Mouse (Mus musculus) megakaryocyte-erythroid progenitor cell, adult 5-6 weeks (primary cell): Measurements from ENCODE around the gene Slirp. TPM values are rescaled to one million over a fixed set of nuclear protein-coding genes. Genes with fewer than 3 reads are reported as not detected.

Experiments used
- ATAC-seq: replicated peaks from 2 replicates; pipeline ENCODE4 v1.8.0; 2016; ENCODE audit warnings: mild to moderate bottlenecking, inconsistent platforms; ENCODE audit not compliant: severe bottlenecking, poor library complexity, low FRiP score, low TSS enrichment
- total RNA-seq, 2 experiments: library from RNA; stranded (forward) in 1 of 2; stranded (reverse) in 1 of 2; fragments of 200-1000, 215-1000 nt in 1 of 2; fragments of >200 nt in 1 of 2; fragmentation: Nextera tagmentation in 1 of 2; gene quantifications; 2 replicates each; pipeline ENCODE4 v1.2.3; 2014 to 2017

Gene Slirp
- 183 and 219 TPM in 2 replicates for total RNA-seq (2014; fragmentation: Nextera tagmentation)
- 65.7 and 122 TPM in 2 replicates for total RNA-seq (2017)

DNA sequence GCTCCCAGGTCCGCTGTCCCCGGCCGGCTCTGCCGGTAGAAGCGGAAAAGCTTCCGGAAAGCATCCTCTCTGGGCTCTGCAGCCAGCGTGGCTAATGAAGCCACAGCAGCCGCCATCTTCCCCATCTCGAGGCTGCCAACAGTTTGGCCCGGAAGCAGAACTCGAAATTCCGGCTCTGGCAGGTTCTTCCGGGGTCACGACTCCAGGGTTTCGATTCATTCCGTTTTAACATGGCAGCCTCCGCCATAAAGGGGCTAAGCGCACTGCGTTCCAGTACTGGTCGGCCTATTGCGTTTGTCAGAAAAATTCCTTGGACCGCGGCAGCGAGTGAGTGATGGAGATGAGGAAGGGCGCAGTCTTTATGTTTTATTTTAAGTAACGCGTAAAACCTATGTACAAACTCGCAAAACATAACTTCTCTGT is at the start of gene Slirp, which contains the start of gene Alkbh1:
Slirp (plus strand) TSS at position 197 of the 423 bp plus-strand sequence.
Alkbh1 (minus strand) TSS at position 318 of the 423 bp plus-strand sequence.
- peak; percentile 88 for ATAC-seq

DNA sequence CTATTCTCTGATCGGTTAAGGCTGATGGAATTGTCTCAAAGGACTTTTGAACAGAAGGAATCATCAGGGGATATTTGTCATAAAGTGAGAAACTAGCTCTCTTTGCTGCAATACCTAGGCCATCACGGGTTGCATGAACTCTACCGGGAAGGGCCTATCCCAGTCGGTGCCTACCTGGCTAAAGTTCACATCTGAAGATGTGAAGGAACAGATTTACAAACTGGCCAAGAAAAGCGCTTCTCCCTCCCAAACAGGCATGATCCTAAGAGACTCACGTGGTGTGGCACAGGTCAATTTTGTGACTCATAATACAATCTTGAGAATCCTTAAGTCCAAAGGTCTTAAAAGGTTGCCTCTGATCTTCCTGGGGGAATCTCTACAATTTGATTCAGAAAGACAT is 49.4 kb upstream of the Slirp start:
- no peak for ATAC-seq

DNA sequence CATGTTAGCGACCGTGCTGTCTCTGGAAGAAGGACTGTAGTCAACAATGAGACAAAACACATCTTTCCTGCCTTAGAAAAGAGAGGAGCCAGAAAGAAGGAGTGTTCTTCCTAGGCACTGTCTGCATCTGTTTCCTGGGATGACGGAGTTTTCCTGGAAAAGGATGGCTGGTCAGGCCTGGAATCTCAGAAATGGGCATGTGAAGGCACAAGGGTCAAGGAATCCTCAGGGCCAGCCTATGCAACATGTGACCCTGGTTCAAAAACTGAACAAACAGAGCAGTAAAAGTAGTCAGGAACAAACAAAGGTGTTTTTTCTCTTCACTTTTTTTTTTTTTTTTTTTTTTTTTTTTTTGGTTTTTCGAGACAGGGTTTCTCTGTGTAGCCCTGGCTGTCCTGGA is 46.6 kb upstream of the Slirp start:
- ATAC-seq: no peak

DNA sequence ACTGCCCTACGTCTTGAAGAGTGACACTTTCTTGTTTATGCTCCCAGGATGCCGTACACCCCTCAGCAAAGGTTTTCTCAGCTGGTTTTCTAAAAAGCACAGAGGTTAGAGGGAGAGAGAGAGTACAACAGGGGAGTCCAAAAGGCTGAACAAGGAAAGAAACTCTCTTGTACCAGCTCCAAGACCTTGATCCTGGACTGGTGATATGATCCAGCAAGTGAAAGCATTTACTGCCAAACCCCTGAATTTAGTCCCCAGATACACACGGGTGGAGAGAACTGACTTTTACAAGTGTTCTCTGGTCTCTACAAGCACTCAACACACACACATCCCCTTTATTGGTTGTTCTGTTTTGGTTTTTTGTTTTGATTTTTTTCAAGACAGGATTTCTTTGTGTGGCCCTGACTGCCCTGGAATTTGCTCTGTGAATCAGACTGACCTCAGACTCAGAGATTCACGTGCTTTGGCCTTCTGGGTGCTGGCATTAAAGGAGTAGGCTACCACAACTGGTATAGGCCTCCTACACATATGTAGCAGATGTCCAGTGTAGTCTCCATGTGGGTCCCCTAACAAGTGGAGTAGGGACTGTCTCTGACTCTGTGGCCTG is 45.8 kb upstream of the Slirp start:
- no peak for ATAC-seq

- no peak for ATAC-seq
These were observed 44.4 kb upstream of the Slirp start for GRCm38 (mm10) chr12:87399119-87399819.

- ATAC-seq: no peak
These were observed 41.8 kb upstream of the Slirp start for GRCm38 (mm10) chr12:87401883-87402282.

DNA sequence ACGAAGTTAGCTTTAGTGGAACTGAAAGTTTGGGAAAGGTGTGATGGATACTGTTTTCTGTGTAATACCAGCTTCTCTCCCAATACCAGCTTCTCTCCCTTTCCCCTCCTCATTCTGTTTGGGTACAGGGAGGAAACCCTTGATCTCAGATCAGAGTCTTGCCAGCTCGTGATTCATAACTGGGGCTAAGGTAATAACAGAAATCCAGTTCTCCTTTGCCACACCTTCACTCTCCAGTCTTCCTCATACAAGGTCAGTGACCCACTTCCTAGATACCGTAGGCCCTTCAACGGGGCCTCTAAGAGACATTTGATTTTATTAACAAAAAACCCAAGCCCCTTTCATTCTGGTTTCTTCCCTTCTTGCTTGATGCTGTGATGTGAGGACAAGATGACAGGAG is 38.5 kb upstream of the Slirp start:
- no peak for ATAC-seq

DNA sequence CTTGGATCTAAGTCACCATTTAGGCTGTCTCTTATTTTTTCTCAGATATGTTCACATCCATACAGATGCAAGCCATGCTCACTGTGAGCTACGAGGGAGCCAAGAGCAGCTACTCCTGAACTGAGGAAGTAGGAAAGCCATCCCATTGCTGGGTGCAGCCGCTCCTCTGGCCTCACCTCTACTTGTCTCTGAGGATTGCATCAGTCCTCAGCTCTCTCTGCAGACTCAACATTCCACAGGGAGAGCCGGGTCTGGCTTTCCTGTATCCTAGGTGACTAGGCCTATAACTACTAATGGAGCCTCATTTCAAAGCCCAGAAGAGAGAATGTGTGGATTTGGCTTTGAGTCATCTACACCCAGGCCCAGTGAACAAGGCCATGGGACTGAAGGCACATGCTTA is 38.0 kb upstream of the Slirp start:
- ATAC-seq: no peak

DNA sequence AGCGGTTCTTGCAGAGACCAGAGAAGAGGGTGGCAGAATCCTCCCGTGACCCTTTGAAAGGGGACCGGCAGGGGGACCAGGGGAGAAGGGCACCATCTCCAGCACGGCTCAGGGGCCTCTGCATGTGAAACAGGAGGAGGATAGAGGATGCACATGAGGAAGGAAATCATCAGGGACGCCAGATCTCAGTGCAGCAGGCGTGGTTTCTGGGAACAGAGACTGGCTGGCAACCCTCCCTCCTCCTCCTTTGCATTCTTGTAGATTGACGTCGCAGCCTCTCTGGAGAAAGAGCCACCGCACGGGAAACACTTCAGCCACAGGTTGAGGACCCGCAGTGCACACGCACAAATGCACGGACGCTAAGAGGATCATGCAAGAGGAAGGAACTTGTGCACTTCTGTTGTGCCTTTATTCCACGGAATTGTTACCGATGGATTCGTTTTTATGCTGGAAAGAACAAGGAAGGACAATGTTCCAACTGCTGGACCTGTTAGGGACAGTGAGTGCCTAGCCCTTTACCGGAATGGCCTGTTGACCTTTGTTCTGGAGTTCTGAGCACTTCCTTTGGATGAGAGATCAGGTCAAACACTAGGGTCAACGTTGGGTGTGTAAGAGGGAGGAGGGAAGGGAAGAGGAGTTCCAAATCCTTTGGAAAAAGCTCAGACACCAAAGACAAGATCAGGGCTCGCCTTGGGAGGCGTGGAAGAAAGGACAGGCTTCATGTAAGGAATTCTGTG is 35.7 kb upstream of the Slirp start:
- ATAC-seq: peak; percentile 49

- ATAC-seq: no peak
These were observed 34.6 kb upstream of the Slirp start for GRCm38 (mm10) chr12:87409123-87409522.

- ATAC-seq: no peak; the same call in 1 of the 2 replicates
These were observed 32.7 kb upstream of the Slirp start for GRCm38 (mm10) chr12:87410999-87411398.

DNA sequence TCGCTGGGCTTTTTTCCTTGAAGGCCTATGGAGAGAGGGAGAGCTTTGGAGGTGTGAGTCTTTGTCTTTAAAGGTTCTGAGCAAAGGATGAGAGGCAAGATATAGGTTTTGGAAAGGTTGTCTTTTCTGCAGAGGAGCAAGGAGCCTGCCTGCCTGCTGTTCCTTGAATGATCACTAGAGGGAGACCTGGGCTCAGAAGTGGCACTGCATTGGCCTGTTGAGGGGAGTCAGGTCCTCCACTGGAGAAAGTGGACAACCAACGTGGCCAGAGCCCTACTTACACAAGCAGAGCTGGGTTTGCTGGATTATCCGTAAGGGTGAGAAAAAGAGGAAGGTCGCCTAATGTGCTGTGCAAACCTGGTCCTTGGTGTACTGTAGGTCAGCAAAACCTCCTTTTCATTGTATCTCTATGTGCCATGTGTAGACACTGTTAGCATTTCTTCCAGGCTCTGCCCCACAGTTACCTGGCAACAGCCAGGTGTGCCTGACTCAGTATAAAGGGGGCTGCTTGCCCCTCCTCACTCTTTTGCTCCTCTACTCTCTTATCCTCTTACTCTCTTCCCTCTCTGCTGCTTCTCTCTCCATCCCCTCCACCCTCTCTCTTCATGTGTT is 30.4 kb upstream of the Slirp start:
- peak; percentile 87 for ATAC-seq

DNA sequence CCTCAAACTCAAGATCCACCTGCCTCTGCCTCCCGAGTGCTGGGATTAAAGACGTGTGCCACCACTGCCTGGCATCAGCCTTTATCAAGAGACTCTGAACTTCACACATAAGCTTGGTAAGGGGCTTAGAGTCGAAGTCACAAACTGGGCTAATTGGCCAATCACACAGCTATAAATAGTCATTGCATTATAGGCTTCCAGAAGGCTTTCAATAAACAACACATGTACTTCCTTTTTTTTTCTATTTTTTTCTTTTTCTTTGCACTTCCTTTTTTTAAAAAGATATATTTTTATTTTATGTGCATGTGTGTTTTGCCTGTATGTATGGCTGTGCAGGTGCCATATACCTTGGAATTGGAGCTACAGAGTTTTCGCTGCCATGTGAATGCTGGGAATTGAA is 28.3 kb upstream of the Slirp start:
- no peak for ATAC-seq

DNA sequence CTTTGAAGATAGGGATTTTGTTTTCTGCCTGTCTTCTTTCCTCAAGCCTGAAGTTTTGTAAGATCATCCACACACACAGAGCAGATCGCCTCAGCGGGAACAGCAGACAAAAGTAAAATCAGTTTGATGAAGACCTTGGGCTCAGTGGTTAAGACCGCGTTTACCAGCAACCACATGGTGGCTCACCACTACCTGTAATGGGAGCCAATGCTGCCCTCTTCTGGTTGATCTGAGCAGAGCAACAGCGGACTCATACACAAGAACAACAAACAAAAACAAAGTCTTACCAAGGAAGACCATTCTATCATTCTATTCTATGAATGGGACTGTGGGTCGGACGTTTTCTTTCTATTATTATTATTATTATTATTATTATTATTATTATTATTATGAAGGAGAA is 27.0 kb upstream of the Slirp start:
- peak; percentile 77 for ATAC-seq

GRCm38 (mm10) chr12:87418921-87419320 is 24.8 kb upstream of the Slirp start:
- no peak for ATAC-seq

GRCm38 (mm10) chr12:87419974-87420485 is 23.7 kb upstream of the Slirp start:
- peak; percentile 22; the same call in 1 of the 2 replicates for ATAC-seq

DNA sequence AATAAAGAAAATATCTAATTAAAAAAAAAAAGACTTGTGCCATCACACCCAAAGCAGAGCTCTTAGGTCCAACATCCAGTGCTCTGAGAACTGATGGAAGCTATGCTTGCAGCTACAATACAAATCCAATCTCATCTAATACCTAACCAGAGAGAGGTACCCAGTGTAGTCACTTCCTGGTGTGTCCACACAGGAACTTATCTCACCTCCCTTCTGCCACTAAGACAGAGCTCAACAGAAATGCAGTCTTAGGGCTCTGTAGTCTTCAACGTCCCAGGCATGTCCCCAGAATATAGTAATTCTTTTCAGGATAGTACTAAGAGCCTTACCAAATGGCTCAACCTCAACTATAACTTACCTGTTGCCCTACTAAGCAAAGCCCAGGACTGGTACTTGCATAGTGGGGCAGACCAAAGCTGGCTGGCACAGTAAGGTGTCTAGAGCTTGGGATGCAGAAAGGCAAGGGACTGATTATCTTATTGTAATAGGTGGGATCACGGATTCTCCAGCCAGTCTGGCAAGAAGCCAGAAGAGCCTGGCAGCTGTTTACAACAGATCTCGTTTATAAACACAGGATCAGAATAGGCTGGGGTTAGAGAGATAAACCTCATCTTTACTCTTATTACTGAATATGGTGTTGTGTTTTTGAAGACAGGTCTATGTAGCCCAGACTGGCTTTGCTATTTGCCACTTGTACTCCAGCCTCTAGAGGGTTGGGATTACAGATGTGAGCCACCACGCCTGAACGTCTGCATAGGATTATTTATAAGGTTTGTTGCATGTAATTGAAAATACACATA is 21.8 kb upstream of the Slirp start:
- ATAC-seq: peak; percentile 72

DNA sequence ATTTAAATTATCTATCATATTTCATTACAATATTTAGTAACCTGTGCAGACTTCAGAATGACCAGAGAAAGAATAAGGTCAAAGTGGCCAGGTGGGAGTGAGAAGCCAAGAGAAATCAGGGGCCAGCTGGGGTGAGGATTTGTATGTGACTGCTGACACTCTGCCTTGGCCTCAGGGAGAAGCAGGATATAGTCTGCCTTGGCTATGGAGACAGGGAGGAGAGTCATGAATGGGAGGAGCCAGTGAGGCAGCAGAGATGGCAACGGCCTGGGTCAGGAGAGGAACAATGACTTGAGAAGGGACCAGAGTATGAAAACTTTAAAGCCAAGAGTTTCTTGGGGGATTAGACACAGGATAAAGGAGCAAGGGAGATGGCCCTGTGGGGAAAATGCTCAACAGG is 20.0 kb upstream of the Slirp start:
- ATAC-seq: no peak

- ATAC-seq: no peak
These were observed 19.2 kb upstream of the Slirp start for GRCm38 (mm10) chr12:87424516-87424915.
